Mouse (Mus musculus) adrenal gland, adult 2 months (tissue): ENCODE measurements around the gene Ppp1r13b. TPM values are rescaled to one million over a fixed set of nuclear protein-coding genes. Genes with fewer than 3 reads are reported as not detected.

ENCODE experiments used
- DNase-seq: peaks from one replicate; pipeline ENCODE4 v3.0.0; 2021
- polyA plus RNA-seq: library from polyadenylated mRNA; depleted of rRNA; stranded (reverse); fragments of >200 nt; gene quantifications from 2 replicates; pipeline ENCODE4 v1.2.3, GENCODE M21; 2012; rRNA removed
- total RNA-seq, 2 experiments: library from RNA; stranded (reverse); gene quantifications; 2 replicates each; pipeline ENCODE4 v1.2.3; 2021

The Ppp1r13b gene
- total and polyA plus RNA-seq, 3 experiments = 6.6 to 15.9 (median 13.8) TPM

DNA sequence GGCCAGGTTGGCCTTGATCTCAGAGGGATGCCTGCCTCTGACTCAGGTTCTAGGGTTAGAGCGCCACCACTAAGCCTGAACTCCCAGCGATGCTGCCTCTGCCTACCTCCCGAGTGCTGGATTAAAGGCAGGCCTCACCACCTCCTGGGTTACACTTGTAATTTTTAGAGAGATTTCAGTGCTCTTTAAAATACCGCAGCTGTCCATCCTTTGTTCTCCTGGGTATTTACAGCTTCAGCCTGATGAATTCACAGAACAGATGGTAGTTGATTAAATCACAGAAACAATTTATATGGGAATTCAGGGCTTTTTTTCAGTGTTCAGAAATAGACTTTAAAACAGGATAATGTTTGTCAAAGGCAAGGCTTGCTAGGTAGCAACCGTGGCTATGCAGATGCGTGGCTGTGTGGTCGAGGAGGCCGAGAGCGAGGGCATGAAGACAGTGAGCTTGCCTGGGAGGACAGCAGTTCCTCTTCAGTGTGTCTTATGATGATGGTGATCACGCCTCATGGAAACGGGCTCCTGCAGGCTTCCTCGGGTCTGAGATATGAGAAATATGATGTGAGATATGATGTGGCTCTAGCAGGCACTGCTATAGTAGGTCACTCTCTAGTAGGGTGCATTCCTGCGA, 116.3 kb downstream of the Ppp1r13b start:
- DNase-seq = no peak

DNA sequence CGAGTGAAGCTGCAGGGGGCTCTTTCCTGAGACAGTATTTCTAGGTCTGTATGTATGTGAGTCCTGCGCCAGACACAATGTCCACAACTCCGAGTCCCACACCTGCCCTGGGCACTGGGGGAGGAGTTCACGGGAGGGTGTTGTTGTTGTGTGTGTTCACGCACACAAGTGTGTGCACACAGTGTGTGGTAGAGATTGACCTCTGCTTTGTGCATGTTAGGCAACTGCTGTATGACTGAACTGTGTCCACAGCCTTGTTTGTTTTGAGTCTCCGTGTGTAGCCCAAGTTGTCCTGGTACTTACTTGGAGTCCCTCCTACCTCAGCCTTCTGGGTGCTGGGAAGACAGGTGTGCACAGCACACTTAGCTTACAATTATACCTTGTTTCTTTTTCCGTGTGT, 117.3 kb downstream of the Ppp1r13b start:
- DNase-seq = no peak

DNA sequence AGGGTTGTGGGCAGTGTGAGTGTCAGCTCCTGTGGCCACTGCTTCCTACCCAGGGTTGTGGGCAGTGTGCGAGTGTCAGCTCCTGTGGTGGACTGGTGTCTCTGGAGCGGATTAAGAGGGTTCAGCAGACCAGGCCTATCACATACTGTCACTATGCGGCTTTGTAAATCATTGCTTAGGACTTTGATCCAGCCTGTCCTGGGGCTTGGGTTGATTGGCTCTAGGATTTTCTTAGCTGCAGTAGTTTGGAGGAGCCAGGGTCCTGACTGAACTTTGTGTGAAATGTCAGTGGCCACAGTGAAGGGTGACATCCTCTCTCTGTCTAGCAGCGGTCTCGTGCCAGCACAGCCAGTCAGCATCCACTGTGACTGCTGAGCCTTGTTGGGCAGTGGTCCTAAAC, 117.8 kb downstream of the Ppp1r13b start:
- DNase-seq = no peak

DNA sequence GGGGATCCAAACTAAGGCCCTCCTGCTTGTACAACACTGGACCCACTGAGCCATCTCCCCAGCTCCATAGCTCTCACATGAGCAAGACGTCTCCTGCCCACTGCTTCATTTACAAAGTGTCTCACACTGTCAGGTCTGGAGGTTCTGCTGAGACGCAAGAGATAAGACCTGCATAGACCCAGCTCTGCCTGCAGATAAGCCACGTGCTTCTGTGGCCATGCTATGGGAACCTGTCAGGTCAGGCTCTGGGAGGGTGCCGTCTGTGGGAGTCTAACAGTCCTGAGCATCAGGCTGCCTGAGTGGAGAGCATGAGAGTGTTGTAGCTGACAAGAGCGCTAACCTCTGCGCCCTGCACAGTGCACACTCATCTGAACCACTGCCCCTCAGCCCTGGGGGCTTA, 120.9 kb downstream of the Ppp1r13b start:
- no peak for DNase-seq

DNA sequence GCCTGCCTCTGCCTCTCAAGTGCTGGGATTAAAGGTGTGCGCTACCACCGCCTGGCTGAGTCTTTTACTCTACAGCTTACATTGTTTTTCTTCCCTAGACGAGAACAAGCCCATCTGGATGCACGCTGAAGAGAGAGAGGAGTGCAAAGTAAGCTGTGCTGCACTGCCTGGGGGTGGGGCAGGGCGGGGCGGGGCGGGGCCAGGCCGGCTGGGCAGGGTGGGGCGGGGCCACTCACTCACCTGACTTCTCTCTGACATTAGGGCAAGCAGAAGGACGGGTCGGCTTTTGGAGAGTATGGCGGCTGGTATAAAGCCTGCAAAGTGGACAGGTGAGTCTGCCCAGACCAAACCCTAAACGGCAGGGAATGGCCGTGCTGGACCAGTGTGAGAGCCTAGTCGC, 122.7 kb downstream of the Ppp1r13b start:
- DNase-seq = no peak

DNA sequence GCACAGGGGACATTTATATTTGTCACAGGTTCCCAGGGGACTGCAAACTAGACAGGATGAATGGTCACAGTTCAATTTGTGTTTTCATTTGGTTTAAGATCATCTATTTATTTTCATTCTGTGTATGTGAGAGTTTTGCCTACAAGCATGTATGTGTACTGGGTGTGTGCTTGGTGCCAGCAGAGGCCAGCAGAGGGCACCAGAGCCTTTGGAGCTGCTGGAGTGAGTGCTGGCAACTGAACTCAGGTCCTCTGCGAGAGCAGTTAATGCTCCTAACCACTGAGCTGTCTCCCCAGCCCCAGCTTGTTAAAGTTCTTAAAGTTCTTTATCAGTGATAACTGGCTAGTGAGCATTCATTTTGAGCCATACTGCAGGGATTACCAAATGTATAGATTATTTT, 128.4 kb downstream of the Ppp1r13b start:
- no peak for DNase-seq

Other genes with a start within 250 kb of the Ppp1r13b start
- gene Ckb, start 235.8 kb downstream of the Ppp1r13b start, total RNA-seq = 10 to 100 TPM; 30.9 to 96.5 TPM
- 192 and 265 TPM in 2 replicates for gene Ckb, start 235.8 kb downstream of the Ppp1r13b start, polyA plus RNA-seq
- 10 to 100 TPM; 13.7 to 15.8 TPM for gene Trmt61a, start 230.0 kb downstream of the Ppp1r13b start, total RNA-seq
- gene Trmt61a, start 230.0 kb downstream of the Ppp1r13b start, polyA plus RNA-seq = 74.9 and 79.6 TPM in 2 replicates
- 10 to 100 TPM; 32.5 to 37.7 TPM for gene Bag5, start 194.9 kb downstream of the Ppp1r13b start, total RNA-seq
- 8.0 and 12.0 TPM in 2 replicates for gene Bag5, start 194.9 kb downstream of the Ppp1r13b start, polyA plus RNA-seq
- gene Apopt1, start 194.8 kb downstream of the Ppp1r13b start, total RNA-seq = 10 to 100 TPM; 67.7 to 70.0 TPM
- gene Apopt1, start 194.8 kb downstream of the Ppp1r13b start, polyA plus RNA-seq = 191 and 279 TPM in 2 replicates
- 100 to 1,000 TPM in 1 of 2 experiments, 10 to 100 TPM in 1; 87.7 to 107 TPM for gene Klc1, start 149.3 kb downstream of the Ppp1r13b start, total RNA-seq
- gene Klc1, start 149.3 kb downstream of the Ppp1r13b start, polyA plus RNA-seq = 61.6 and 71.6 TPM in 2 replicates
- 10 to 100 TPM in 1 of 2 experiments, 1 to 10 TPM in 1; 8.8 to 17.8 TPM for gene Xrcc3, start 94.2 kb downstream of the Ppp1r13b start, total RNA-seq
- 19.7 and 22.5 TPM in 2 replicates for gene Xrcc3, start 94.2 kb downstream of the Ppp1r13b start, polyA plus RNA-seq
- gene Zfyve21, start 93.9 kb downstream of the Ppp1r13b start, total RNA-seq = 100 to 1,000 TPM in 1 of 2 experiments, 10 to 100 TPM in 1; 63.4 to 125 TPM
- 124 and 125 TPM in 2 replicates for gene Zfyve21, start 93.9 kb downstream of the Ppp1r13b start, polyA plus RNA-seq
- 100 to 1,000 TPM; 274 to 451 TPM for gene Atp5mpl, start 58.9 kb upstream of the Ppp1r13b start, total RNA-seq
- 3.2 and 6.1 TPM in 2 replicates for gene Atp5mpl, start 58.9 kb upstream of the Ppp1r13b start, polyA plus RNA-seq
- gene Tdrd9, start 63.4 kb upstream of the Ppp1r13b start, total RNA-seq = under 1 TPM in 1 of 2 experiments, not detected in 1; 0.07 TPM
- gene Tdrd9, start 63.4 kb upstream of the Ppp1r13b start, polyA plus RNA-seq = 0.06 TPM in 1 of 2 replicates, not detected in the other
- gene Rd3l, start 73.2 kb upstream of the Ppp1r13b start, total RNA-seq = not detected
- gene Rd3l, start 73.2 kb upstream of the Ppp1r13b start, polyA plus RNA-seq = not detected in 2 replicates
- gene Aspg, start 198.6 kb upstream of the Ppp1r13b start, total RNA-seq = 10 to 100 TPM; 23.2 to 24.5 TPM
- 27.0 and 52.0 TPM in 2 replicates for gene Aspg, start 198.6 kb upstream of the Ppp1r13b start, polyA plus RNA-seq
- gene Kif26a, start 238.1 kb upstream of the Ppp1r13b start, total RNA-seq = 1 to 10 TPM; 6.1 to 9.5 TPM
- 11.8 and 17.0 TPM in 2 replicates for gene Kif26a, start 238.1 kb upstream of the Ppp1r13b start, polyA plus RNA-seq